23 mouse cellular contexts compared by ENCODE assay signal in the genomic region with DNA sequence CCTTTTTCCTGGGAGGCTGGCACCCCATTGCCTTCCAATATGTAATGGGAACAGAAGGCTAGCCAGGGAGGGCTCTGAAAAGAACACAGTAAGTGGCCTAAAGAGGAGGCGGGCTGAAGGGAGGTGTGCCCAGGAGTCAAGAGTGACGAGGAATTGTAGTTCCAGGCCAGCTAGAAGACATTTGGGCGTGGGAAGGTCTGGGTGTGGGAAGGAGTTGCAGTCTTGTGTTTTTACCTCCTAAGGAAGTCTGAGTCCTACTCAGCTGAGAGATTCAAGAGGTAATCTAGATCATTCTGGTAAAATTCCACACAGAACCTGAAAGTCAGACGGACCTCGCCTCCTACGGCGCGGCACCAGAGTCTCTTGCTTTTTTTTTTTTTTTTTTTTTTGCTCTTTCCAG. TPM values are rescaled to one million over a fixed set of nuclear protein-coding genes. Genes with fewer than 3 reads are reported as not detected.
A peak's percentile ranks its signal among the peaks of the same experiment; 100 is the strongest.
DNase-seq lines count a peak whose midpoint lies in the region; ATAC-seq lines count a peak whose summit lies in the region.
"Had no signal": no experiment of that assay in that cellular context is flagged by ENCODE, and none has a peak within 500 bp of the region (broad histone marks: within the 10 kb centered on the region; RNA-seq: fewer than 3 reads in every experiment).

No protein-coding gene starts in this region.

- no peaks in the 10 kb centered on the region for H3K36me3 ChIP-seq in neural tube, embryonic 15.5 days
- H3K36me3 ChIP-seq: embryonic facial prominence, embryonic 10.5 days; heart, embryonic 13.5 days; hindbrain, embryonic 15.5 days had no signal

- 77% methylated on average over 8 of the region's 8 CpGs for WGBS in neural tube, embryonic 15.5 days

- no peak for DNase-seq in frontal cortex, postnatal 25 days (ENCODE audit: low spot score in 2 of 2)
- peak; percentile 9 to 21 for DNase-seq in lung, adult 18-20 months
- DNase-seq in lung, postnatal 4 days = no peak
- peak; percentile 47 for DNase-seq in right cerebral cortex, adult 18-20 months
- DNase-seq in right cerebral cortex, postnatal 25 days = no peak
- DNase-seq: adrenal gland, postnatal 25 days; B cell, adult 2 months; cerebellum, adult 2 months; cerebellum, postnatal 10 days; forebrain, postnatal 0 days; gastrocnemius, postnatal 36 days; heart, adult 11 months; heart, postnatal 36 days had no signal

- no peak overlapping the region for H3K9ac ChIP-seq in neural tube, embryonic 15.5 days (replicated peaks)
- H3K9ac ChIP-seq: forebrain, embryonic 13.5 days; forebrain, postnatal 0 days; heart, embryonic 13.5 days; hindbrain, embryonic 15.5 days had no signal

- no peaks in the 10 kb centered on the region for H3K4me1 ChIP-seq in neural tube, embryonic 15.5 days
- H3K4me1 ChIP-seq: forebrain, embryonic 13.5 days; hindbrain, embryonic 15.5 days had no signal

- H3K4me2 ChIP-seq in neural tube, embryonic 15.5 days = no peak overlapping the region
- H3K4me2 ChIP-seq: forebrain, embryonic 13.5 days; heart, embryonic 13.5 days; hindbrain, embryonic 15.5 days had no signal

- H3K27me3 ChIP-seq in neural tube, embryonic 15.5 days (replicated peaks) = no peaks in the 10 kb centered on the region
- H3K27me3 ChIP-seq: forebrain, embryonic 13.5 days; hindbrain, embryonic 15.5 days had no signal

- H3K4me3 ChIP-seq in neural tube, embryonic 15.5 days (replicated peaks) = no peak overlapping the region
- H3K4me3 ChIP-seq: embryonic facial prominence, embryonic 10.5 days; forebrain, embryonic 13.5 days; heart, embryonic 13.5 days; hindbrain, embryonic 15.5 days had no signal

- H3K9me3 ChIP-seq in neural tube, embryonic 15.5 days (replicated peaks) = no peaks in the 10 kb centered on the region
- H3K9me3 ChIP-seq: embryonic facial prominence, embryonic 10.5 days; forebrain, embryonic 13.5 days; heart, embryonic 13.5 days; hindbrain, embryonic 15.5 days had no signal

- H3K27ac ChIP-seq in neural tube, embryonic 15.5 days (replicated peaks) = no peak overlapping the region
- H3K27ac ChIP-seq: embryonic facial prominence, embryonic 10.5 days; forebrain, embryonic 13.5 days; heart, embryonic 13.5 days; hindbrain, embryonic 15.5 days had no signal

- ATAC-seq in frontal cortex, adult (ENCODE audit: low TSS enrichment) = peak; percentile 79
- no peak for ATAC-seq in neural tube, embryonic 15.5 days (ENCODE audit: low FRiP score)
- ATAC-seq: activated CD4-positive, CD25-positive, alpha-beta regulatory T cell, adult 4 months; CD4-positive, CD25-positive, alpha-beta regulatory T cell, adult 4 months; forebrain, embryonic 13.5 days; forebrain, postnatal 0 days had no signal

RNA-seq across cellular contexts. Expression of gene Mlkl, which starts 25.5 kb away (rescaled TPM):
- polyA plus RNA-seq in neural tube, embryonic 15.5 days (2015; fragmentation: Nextera tagmentation; extraction: Ambion mirVana) = 0.29 and 1.1 TPM in 2 replicates

RNA-seq across cellular contexts. Expression of gene Fa2h, which starts 30.1 kb away (rescaled TPM):
- 0.69 and 0.86 TPM in 2 replicates for polyA plus RNA-seq in neural tube, embryonic 15.5 days (2015; fragmentation: Nextera tagmentation; extraction: Ambion mirVana)
- polyA plus RNA-seq: CD4-positive, CD25-positive, alpha-beta regulatory T cell, adult 4 months; embryonic facial prominence, embryonic 10.5 days; forebrain, embryonic 13.5 days; heart, embryonic 13.5 days; heart, postnatal 0 days; hindbrain, embryonic 11.5 days had no signal

Comparison
In these comparisons a context has a peak if more than half of its experiments do, and no peak if none do; other contexts are left out.
1. DNase-seq: peak in lung, adult 18-20 months (2 of 2) and right cerebral cortex, adult 18-20 months (single experiment); none in frontal cortex, postnatal 25 days (0 of 2), lung, postnatal 4 days (0 of 2) and right cerebral cortex, postnatal 25 days (single experiment).